Mouse (Mus musculus): ENCODE results near the gene Rbm47. TPM values are rescaled to one million over a fixed set of nuclear protein-coding genes. Genes with fewer than 3 reads are reported as not detected.

Rbm47 gene
- polyA plus RNA-seq, 1 experiment from 2014 or later = 2.4 TPM

DNA sequence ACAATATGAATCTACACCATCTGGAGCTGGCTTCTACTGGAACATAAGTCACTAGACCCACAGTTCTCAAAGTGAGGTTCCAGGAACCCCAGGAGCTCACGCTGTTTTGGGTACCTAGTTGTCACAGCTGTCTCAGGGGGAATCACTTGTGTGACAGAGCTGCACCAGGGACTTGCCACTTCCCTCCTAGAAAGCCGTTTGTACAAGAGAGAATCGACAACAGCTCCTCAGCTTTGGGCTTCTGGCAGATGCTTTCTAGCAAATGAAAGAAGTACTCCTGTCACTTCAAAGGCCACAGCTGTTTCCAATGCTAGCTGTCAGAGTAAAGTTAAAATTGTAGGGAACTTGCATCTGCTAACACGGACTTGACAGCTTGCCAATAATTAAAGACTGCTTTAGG, 87.4 kb downstream of the Rbm47 start:
- H3K36me3 ChIP-seq = no peaks in the 10 kb centered on the region
- H3K27ac ChIP-seq = no peak overlapping the region
- no peak overlapping the region for H3K4me3 ChIP-seq (replicated peaks)
- no peak overlapping the region for H3K9ac ChIP-seq (replicated peaks)
- WGBS = 22% methylated on average over 4 of the region's 4 CpGs
- H3K9me3 ChIP-seq = no peaks in the 10 kb centered on the region
- H3K4me1 ChIP-seq (replicated peaks) = peaks cover 12% of the 10 kb centered on the region
- no peaks in the 10 kb centered on the region for H3K27me3 ChIP-seq
- no peak for ATAC-seq (ENCODE audit: insufficient number of reproducible peaks, insufficient read depth, low FRiP score, low TSS enrichment, low read depth)
- H3K4me2 ChIP-seq = no peak overlapping the region

DNA sequence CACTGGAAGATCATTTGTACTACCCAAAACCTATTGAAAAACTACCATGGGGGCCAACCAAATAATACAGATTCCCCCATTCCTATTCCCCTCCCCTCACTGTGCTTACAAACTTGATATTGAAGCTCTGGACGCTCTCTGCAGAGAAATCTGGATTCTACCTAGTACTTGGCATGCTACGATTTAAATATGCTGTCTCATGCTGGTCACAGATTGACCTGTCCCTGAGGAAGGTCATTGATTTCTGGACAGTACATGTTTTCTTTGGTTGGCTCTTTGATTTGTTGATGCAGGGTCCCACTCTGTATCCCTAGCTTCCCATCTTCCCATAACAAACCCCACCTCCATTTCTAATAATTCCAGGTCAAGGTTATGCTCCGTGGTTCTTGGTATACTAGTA, 88.4 kb downstream of the Rbm47 start:
- H3K4me1 ChIP-seq (replicated peaks) = peaks cover 12% of the 10 kb centered on the region
- H3K27ac ChIP-seq = no peak overlapping the region
- H3K4me3 ChIP-seq (replicated peaks) = no peak overlapping the region
- H3K9me3 ChIP-seq = no peaks in the 10 kb centered on the region
- 90% methylated on average over 3 of the region's 3 CpGs for WGBS
- ATAC-seq (ENCODE audit: insufficient number of reproducible peaks, insufficient read depth, low FRiP score, low TSS enrichment, low read depth) = no peak
- no peaks in the 10 kb centered on the region for H3K36me3 ChIP-seq
- H3K4me2 ChIP-seq = no peak overlapping the region
- no peaks in the 10 kb centered on the region for H3K27me3 ChIP-seq
- H3K9ac ChIP-seq (replicated peaks) = no peak overlapping the region

DNA sequence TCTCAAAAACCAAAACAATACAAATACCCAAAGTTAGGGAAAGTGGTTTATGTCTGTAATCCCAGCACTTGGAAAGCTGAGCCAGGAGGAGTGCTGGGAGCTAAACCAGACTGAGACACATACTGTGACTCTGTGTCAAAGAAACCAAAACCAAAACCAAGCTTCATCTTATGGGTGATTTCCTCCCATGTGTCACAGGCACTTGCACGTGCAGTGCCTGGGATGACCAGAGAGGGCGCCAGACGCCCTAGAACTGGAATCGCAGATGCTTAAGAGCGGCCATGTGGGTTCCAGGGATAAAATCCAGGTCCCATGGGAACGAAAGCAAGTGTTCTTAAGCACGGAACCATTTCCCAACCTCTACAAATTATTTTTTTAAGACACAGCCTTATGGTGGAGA, 89.6 kb downstream of the Rbm47 start:
- Histone ChIP-seq H3K4me2 (no peak overlapping the region), H3K27ac (no peak overlapping the region), H3K4me3 (replicated peaks) (no peak overlapping the region), H3K9me3 (no peaks in the 10 kb centered on the region), H3K9ac (replicated peaks) (no peak overlapping the region), H3K36me3 (no peaks in the 10 kb centered on the region), H3K27me3 (no peaks in the 10 kb centered on the region), H3K4me1 (replicated peaks) (peaks cover 12% of the 10 kb centered on the region)
- ATAC-seq (ENCODE audit: insufficient number of reproducible peaks, insufficient read depth, low FRiP score, low TSS enrichment, low read depth) = no peak
- 37% methylated on average over 7 of the region's 7 CpGs for WGBS

DNA sequence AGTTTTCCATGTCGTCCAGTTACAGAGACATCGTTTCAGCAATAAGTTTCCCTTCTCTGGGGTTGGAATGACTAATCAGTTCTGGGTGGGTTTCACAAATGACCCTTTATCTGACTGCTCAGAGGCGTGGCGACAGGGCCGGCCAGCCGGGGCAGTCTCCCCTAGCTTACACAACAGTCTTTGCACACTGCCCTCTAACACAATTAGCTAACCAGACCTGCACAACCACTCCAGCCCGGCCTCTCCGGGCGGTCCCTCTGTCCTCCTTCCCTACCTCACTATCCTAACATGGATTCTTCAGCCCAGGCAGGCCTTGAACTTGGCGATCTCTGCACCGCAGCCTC, 90.7 kb downstream of the Rbm47 start:
- 73% methylated on average over 11 of the region's 11 CpGs for WGBS
- no peak for ATAC-seq (ENCODE audit: insufficient number of reproducible peaks, insufficient read depth, low FRiP score, low TSS enrichment, low read depth)
- Histone ChIP-seq H3K27ac (no peak overlapping the region), H3K4me1 (replicated peaks) (peaks cover 16% of the 10 kb centered on the region), H3K9ac (replicated peaks) (no peak overlapping the region), H3K27me3 (no peaks in the 10 kb centered on the region), H3K4me3 (replicated peaks) (no peak overlapping the region), H3K36me3 (no peaks in the 10 kb centered on the region), H3K4me2 (no peak overlapping the region), H3K9me3 (no peaks in the 10 kb centered on the region)

- no peak overlapping the region for H3K4me3 ChIP-seq (replicated peaks)
- H3K9ac ChIP-seq (replicated peaks) = no peak overlapping the region
- no peaks in the 10 kb centered on the region for H3K27me3 ChIP-seq
- no peak for ATAC-seq (ENCODE audit: insufficient number of reproducible peaks, insufficient read depth, low FRiP score, low TSS enrichment, low read depth)
- H3K4me2 ChIP-seq = no peak overlapping the region
- H3K27ac ChIP-seq = no peak overlapping the region
- H3K4me1 ChIP-seq (replicated peaks) = peaks cover 16% of the 10 kb centered on the region
- no peaks in the 10 kb centered on the region for H3K9me3 ChIP-seq
- H3K36me3 ChIP-seq = no peaks in the 10 kb centered on the region
- WGBS = 62% methylated on average over 19 of the region's 19 CpGs
These were observed 91.3 kb downstream of the Rbm47 start for GRCm38 (mm10) chr5:66081443-66082228.

- no peaks in the 10 kb centered on the region for H3K36me3 ChIP-seq
- WGBS = 81% methylated on average over 17 of the region's 17 CpGs
These were observed 92.2 kb downstream of the Rbm47 start for GRCm38 (mm10) chr5:66080529-66081220.

GRCm38 (mm10) chr5:66079358-66080179, 93.3 kb downstream of the Rbm47 start:
- Histone ChIP-seq H3K27me3 (no peaks in the 10 kb centered on the region), H3K9ac (replicated peaks) (no peak overlapping the region), H3K4me1 (replicated peaks) (peaks cover 21% of the 10 kb centered on the region), H3K36me3 (no peaks in the 10 kb centered on the region), H3K27ac (no peak overlapping the region), H3K9me3 (no peaks in the 10 kb centered on the region), H3K4me3 (replicated peaks) (no peak overlapping the region), H3K4me2 (no peak overlapping the region)
- no peak for ATAC-seq (ENCODE audit: insufficient number of reproducible peaks, insufficient read depth, low FRiP score, low TSS enrichment, low read depth)
- 88% methylated on average over 9 of the region's 9 CpGs for WGBS

More at GRCm38 (mm10) chr5:66080529-66081220, 92.2 kb downstream of the Rbm47 start:
- ATAC-seq (ENCODE audit: insufficient number of reproducible peaks, insufficient read depth, low FRiP score, low TSS enrichment, low read depth) = no peak
- H3K9me3 ChIP-seq = no peaks in the 10 kb centered on the region
- no peak overlapping the region for H3K4me3 ChIP-seq (replicated peaks)
- no peak overlapping the region for H3K9ac ChIP-seq (replicated peaks)
- H3K27me3 ChIP-seq = no peaks in the 10 kb centered on the region
- H3K4me1 ChIP-seq (replicated peaks) = peaks cover 16% of the 10 kb centered on the region
- no peak overlapping the region for H3K4me2 ChIP-seq
- no peak overlapping the region for H3K27ac ChIP-seq

DNA sequence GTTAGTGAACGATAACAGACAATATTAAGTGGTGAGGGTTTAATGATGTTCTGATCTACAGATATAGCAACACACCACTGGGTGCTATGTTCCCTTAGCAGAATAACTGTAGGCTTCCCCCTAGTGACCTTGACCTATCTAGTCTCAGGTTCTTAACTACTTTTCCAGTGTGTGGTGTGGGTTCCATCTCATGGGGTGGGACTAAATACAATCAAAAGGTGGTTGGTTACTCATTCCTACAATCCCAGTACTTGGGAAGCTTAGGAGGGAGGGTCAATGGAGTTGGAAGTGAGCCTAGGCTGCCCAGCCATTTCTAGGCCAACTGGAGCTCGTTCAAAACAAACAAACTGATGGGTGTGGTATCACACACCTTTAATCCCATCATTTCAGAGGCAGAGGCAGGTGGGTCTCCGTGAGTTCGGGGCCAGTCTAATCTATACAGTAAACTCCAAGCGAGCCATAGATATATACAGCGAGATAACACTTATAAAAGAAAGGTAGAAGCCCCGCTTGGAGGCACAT, 94.4 kb downstream of the Rbm47 start:
- Histone ChIP-seq H3K9ac (replicated peaks) (no peak overlapping the region), H3K27ac (no peak overlapping the region), H3K4me1 (replicated peaks) (peaks cover 21% of the 10 kb centered on the region), H3K4me2 (no peak overlapping the region), H3K4me3 (replicated peaks) (no peak overlapping the region), H3K9me3 (no peaks in the 10 kb centered on the region), H3K27me3 (no peaks in the 10 kb centered on the region), H3K36me3 (no peaks in the 10 kb centered on the region)
- WGBS = 88% methylated on average over 7 of the region's 7 CpGs
- no peak for ATAC-seq (ENCODE audit: insufficient number of reproducible peaks, insufficient read depth, low FRiP score, low TSS enrichment, low read depth)

- ATAC-seq (ENCODE audit: insufficient number of reproducible peaks, insufficient read depth, low FRiP score, low TSS enrichment, low read depth) = no peak
- no peaks in the 10 kb centered on the region for H3K27me3 ChIP-seq
- 37% methylated on average over 10 of the region's 10 CpGs for WGBS
- H3K36me3 ChIP-seq = no peaks in the 10 kb centered on the region
- no peak overlapping the region for H3K4me3 ChIP-seq (replicated peaks)
- no peak overlapping the region for H3K4me2 ChIP-seq
- no peaks in the 10 kb centered on the region for H3K9me3 ChIP-seq
- no peak overlapping the region for H3K9ac ChIP-seq (replicated peaks)
- H3K27ac ChIP-seq = no peak overlapping the region
- peaks cover 21% of the 10 kb centered on the region for H3K4me1 ChIP-seq (replicated peaks)
These were observed 95.5 kb downstream of the Rbm47 start for GRCm38 (mm10) chr5:66077416-66077815.

- Histone ChIP-seq H3K4me2 (no peak overlapping the region), H3K9me3 (no peaks in the 10 kb centered on the region), H3K27me3 (no peaks in the 10 kb centered on the region), H3K4me3 (replicated peaks) (no peak overlapping the region), H3K27ac (no peak overlapping the region), H3K4me1 (replicated peaks) (peaks cover 21% of the 10 kb centered on the region), H3K9ac (replicated peaks) (no peak overlapping the region), H3K36me3 (no peaks in the 10 kb centered on the region)
- no peak for ATAC-seq (ENCODE audit: insufficient number of reproducible peaks, insufficient read depth, low FRiP score, low TSS enrichment, low read depth)
- 81% methylated on average over 12 of the region's 12 CpGs for WGBS
These were observed 96.1 kb downstream of the Rbm47 start for GRCm38 (mm10) chr5:66076685-66077301.

- no peak overlapping the region for H3K4me3 ChIP-seq (replicated peaks)
- H3K9ac ChIP-seq (replicated peaks) = no peak overlapping the region
- H3K4me2 ChIP-seq = no peak overlapping the region
- ATAC-seq (ENCODE audit: insufficient number of reproducible peaks, insufficient read depth, low FRiP score, low TSS enrichment, low read depth) = no peak
- H3K4me1 ChIP-seq (replicated peaks) = peaks cover 13% of the 10 kb centered on the region
- WGBS = 92% methylated on average over 12 of the region's 12 CpGs
- no peaks in the 10 kb centered on the region for H3K9me3 ChIP-seq
- no peaks in the 10 kb centered on the region for H3K27me3 ChIP-seq
- H3K27ac ChIP-seq = no peak overlapping the region
- no peaks in the 10 kb centered on the region for H3K36me3 ChIP-seq
These were observed 97.0 kb downstream of the Rbm47 start for GRCm38 (mm10) chr5:66075906-66076305.

Data from limb, embryonic 12.5 days (tissue).